Mouse (Mus musculus) brain, embryonic 14.5 days (tissue): Measurements from ENCODE around the gene Aco1.

Source experiments
- CTCF ChIP-seq: fragments of 200-500 bp; IDR thresholded peaks from 2 replicates; pipeline ENCODE4 v1.5.1; 2012; ENCODE audit warnings: inconsistent platforms, mild to moderate bottlenecking, moderate library complexity, borderline replicate concordance; ENCODE audit not compliant: insufficient read depth, insufficient read length; ENCODE audit errors: extremely low read depth
- POLR2A ChIP-seq: fragments of 200-500 bp; IDR thresholded peaks from 2 replicates; pipeline ENCODE4 v1.6.1; 2012; ENCODE audit warnings: mild to moderate bottlenecking, inconsistent platforms, borderline replicate concordance; ENCODE audit not compliant: poor library complexity, insufficient read depth, insufficient read length, severe bottlenecking; ENCODE audit errors: extremely low read depth

DNA sequence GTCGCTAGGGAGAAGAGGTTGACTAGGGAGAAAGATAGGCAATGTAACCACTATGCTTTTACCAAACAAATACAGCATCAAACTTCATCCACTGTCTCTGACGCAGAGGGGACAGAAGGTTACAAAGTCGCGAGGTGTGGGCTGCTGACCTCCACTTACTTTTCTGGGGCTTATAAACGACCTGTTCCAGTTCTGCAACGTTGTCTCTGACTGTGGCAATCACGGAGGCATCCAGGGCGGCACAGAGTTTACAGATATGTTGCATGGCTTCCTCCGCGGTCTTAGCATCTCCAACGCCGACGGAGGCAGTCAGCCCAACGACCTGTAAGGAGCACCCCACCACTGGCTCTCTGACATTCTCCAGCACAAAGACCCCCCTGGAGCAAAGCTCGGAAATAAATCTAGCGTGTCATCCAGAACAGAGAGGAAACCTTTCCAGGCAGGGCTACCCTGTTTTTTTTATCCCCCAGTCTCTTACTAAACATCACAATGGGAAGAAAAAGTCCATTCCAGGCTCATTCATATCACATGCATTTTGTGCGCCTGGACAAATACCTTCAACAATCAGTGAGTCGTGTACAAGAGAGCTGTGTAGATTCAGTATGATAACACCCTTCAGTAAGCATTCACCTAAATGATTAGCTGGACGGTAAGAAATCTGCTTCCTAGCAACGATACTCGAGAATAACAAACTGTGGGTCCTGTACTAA, 79.2 kb downstream of the Aco1 start:
- TF ChIP-seq POLR2A (no peak), CTCF (no peak)
